Mouse (Mus musculus) neutrophil, adult 83 days (primary cell): Measurements from ENCODE around the gene Zfp668. TPM values are rescaled to one million over a fixed set of nuclear protein-coding genes. Genes with fewer than 3 reads are reported as not detected.

Source experiments
- total RNA-seq, 2 experiments: library from RNA; stranded (reverse); gene quantifications; one replicate each; pipeline ENCODE4 v1.2.4; 2023

Gene Zfp668
- 1 to 10 TPM; 6.5 to 7.0 TPM for total RNA-seq

GRCm38 (mm10) chr7:127876467-127877348 lies at the start of gene Zfp668:
Gene Zfp668 (minus strand): TSS chr7:127876828.

GRCm38 (mm10) chr7:127912190-127912871 lies 35.7 kb upstream of the Zfp668 start, which contains the start of gene Kat8:
Gene Kat8 (plus strand): TSS chr7:127912516.

GRCm38 (mm10) chr7:127903971-127904796 lies 27.6 kb upstream of the Zfp668 start, which contains the start of gene Bckdk:
Gene Bckdk (plus strand): TSS chr7:127904082.

GRCm38 (mm10) chr7:127895442-127895841 lies 18.8 kb upstream of the Zfp668 start, which contains the start of the genes Gm21974 and Vkorc1:
Gene Gm21974 (minus strand): TSS chr7:127895454.
Gene Vkorc1 (minus strand): TSS chr7:127895617.

GRCm38 (mm10) chr7:127890798-127891197 lies 14.2 kb upstream of the Zfp668 start, which contains the start of gene Prss53:
Gene Prss53 (minus strand): TSS chr7:127890970.

GRCm38 (mm10) chr7:127876041-127876466 lies 574 bp downstream of the Zfp668 start, which contains the start of gene Zfp646:
Gene Zfp646 (plus strand): TSS chr7:127876221.

GRCm38 (mm10) chr7:127824176-127824871 lies 52.3 kb downstream of the Zfp668 start, which contains the start of the genes Stx4a and Stx1b:
Gene Stx4a (plus strand): TSS chr7:127824294.
Gene Stx1b (minus strand): TSS chr7:127824549.

Other genes with a start within 250 kb of the Zfp668 start
- gene Bcl7c, start 167.9 kb downstream of the Zfp668 start, total RNA-seq = 10 to 100 TPM; 30.6 to 36.2 TPM
- gene Ctf1, start 164.1 kb downstream of the Zfp668 start, total RNA-seq = not detected
- not detected for gene Ctf2, start 144.7 kb downstream of the Zfp668 start, total RNA-seq
- 1 to 10 TPM; 6.9 to 7.8 TPM for gene Fbxl19, start 132.3 kb downstream of the Zfp668 start, total RNA-seq
- gene Orai3, start 107.0 kb downstream of the Zfp668 start, total RNA-seq = 10 to 100 TPM; 24.9 to 29.0 TPM
- gene Setd1a, start 100.2 kb downstream of the Zfp668 start, total RNA-seq = 10 to 100 TPM; 32.0 to 36.0 TPM
- 1 to 10 TPM in 1 of 2 experiments, not detected in 1; 1.4 TPM for gene Gm49388, start 91.2 kb downstream of the Zfp668 start, total RNA-seq
- gene Hsd3b7, start 76.2 kb downstream of the Zfp668 start, total RNA-seq = 10 to 100 TPM; 12.2 to 15.5 TPM
- 10 to 100 TPM; 62.6 to 67.6 TPM for gene Stx4a, start 52.5 kb downstream of the Zfp668 start, total RNA-seq
- gene Stx1b, start 52.3 kb downstream of the Zfp668 start, total RNA-seq = under 1 TPM in 1 of 2 experiments, not detected in 1; 0.07 TPM
- gene Zfp646, start 607 bp downstream of the Zfp668 start, total RNA-seq = 10 to 100 TPM; 38.2 to 43.4 TPM
- gene Prss53, start 14.1 kb upstream of the Zfp668 start, total RNA-seq = under 1 TPM; 0.20 to 0.24 TPM
- gene Gm21974, start 18.6 kb upstream of the Zfp668 start, total RNA-seq = not detected
- gene Vkorc1, start 18.8 kb upstream of the Zfp668 start, total RNA-seq = 10 to 100 TPM in 1 of 2 experiments, 1 to 10 TPM in 1; 8.8 to 11.9 TPM
- 10 to 100 TPM; 34.8 to 38.6 TPM for gene Bckdk, start 27.3 kb upstream of the Zfp668 start, total RNA-seq
- 10 to 100 TPM; 17.9 to 18.5 TPM for gene Kat8, start 35.7 kb upstream of the Zfp668 start, total RNA-seq
- gene Prss8, start 53.3 kb upstream of the Zfp668 start, total RNA-seq = not detected
- under 1 TPM in 1 of 2 experiments, not detected in 1; 0.57 TPM for gene Prss36, start 69.9 kb upstream of the Zfp668 start, total RNA-seq
- gene Fus, start 90.6 kb upstream of the Zfp668 start, total RNA-seq = 100 to 1,000 TPM; 337 to 395 TPM
- gene Pycard, start 117.0 kb upstream of the Zfp668 start, total RNA-seq = 10 to 100 TPM; 57.7 to 66.8 TPM
- gene Trim72, start 127.1 kb upstream of the Zfp668 start, total RNA-seq = under 1 TPM; 0.31 to 0.75 TPM
- 100 to 1,000 TPM; 774 to 879 TPM for gene Itgam, start 185.8 kb upstream of the Zfp668 start, total RNA-seq
- gene Gm49368, start 185.9 kb upstream of the Zfp668 start, total RNA-seq = 10 to 100 TPM in 1 of 2 experiments, 1 to 10 TPM in 1; 4.9 to 20.5 TPM